Mouse (Mus musculus): ENCODE data around the gene Crybb2. TPM values are rescaled to one million over a fixed set of nuclear protein-coding genes. Genes with fewer than 3 reads are reported as not detected.

The Crybb2 gene
- polyA plus RNA-seq, 1 experiment from 2014 or later: not detected

GRCm38 (mm10) chr5:113049876-113050275 lies 20.0 kb downstream of the Crybb2 start:
- ATAC-seq (ENCODE audit: low FRiP score): no peak
- Histone ChIP-seq H3K9ac (no peak overlapping the region), H3K4me3 (no peak overlapping the region), H3K36me3 (no peaks in the 10 kb centered on the region), H3K9me3 (no peaks in the 10 kb centered on the region), H3K27me3 (peaks cover 10% of the 10 kb centered on the region), H3K4me2 (no peak overlapping the region), H3K4me1 (replicated peaks) (peaks cover 16% of the 10 kb centered on the region), H3K27ac (no peak overlapping the region)

DNA sequence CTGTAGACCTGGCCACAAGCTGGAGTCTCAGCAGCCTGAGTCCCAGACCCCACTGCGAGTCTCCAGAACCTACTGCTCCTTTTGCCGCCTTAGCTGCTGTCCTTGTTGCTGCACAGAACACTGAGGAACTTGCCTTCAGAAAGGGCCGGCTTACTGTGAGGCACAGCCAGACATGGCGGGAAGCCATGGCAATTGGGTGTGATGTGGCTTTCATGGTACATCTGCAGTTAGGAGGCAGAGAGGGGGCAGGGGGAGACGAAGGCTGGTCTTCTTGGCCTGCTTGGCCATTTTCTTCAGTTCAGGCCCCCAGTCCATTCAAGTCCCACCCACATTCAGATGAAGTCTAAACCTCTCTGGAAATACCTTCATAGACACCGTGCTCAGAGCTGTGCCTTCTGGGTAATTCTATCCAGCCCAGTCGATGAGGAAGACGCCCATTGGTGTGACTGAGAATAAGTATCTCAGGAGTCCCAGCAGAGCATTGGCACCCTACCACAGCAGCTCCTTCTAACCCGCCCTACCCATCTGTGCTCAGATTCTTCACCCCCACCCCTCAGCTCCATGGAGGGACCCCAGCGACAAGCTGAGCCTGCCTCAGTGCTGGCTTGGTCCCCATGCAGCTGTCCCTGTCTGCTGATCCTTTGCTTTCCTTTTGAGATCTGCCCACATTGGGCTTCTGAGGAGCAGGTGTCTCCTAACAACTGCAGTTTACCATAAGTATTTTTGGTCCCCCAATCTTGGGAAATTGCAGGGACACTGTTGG lies 24.2 kb downstream of the Crybb2 start:
- no peak overlapping the region for H3K4me3 ChIP-seq
- no peak for ATAC-seq (ENCODE audit: low FRiP score)
- no peak overlapping the region for H3K27ac ChIP-seq

DNA sequence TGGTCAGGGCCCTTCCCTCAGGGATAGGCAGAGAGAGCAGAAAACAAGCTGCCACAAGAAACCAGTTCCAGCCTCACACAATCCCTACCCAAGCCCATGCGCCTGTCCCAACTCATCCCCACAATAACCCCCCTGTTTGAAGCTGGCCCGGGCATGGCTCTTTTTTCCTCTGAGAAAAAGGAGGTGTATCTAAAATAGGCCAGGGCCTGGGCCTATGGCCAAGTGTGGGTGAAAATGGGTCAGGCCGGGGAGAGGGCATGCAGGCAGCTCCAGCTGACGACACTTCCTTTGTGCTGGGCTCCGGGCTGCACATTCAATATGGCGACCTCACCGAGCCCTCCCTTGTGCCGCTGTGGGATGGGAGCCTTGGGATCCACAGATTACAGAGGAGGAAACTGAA lies 26.4 kb downstream of the Crybb2 start:
- Histone ChIP-seq H3K36me3 (no peaks in the 10 kb centered on the region), H3K4me2 (no peak overlapping the region), H3K4me1 (replicated peaks) (peaks cover 28% of the 10 kb centered on the region), H3K27ac (0 out of 2 replicates have a peak overlapping the region, but pooled peaks have one; percentile 44), H3K9ac (no peak overlapping the region), H3K4me3 (no peak overlapping the region), H3K27me3 (no peaks in the 10 kb centered on the region), H3K9me3 (no peaks in the 10 kb centered on the region)
- 75% methylated on average over 8 of the region's 8 CpGs for WGBS
- ATAC-seq (ENCODE audit: low FRiP score): no peak

More for the DNA sequence above, 24.2 kb downstream of the Crybb2 start:
- Histone ChIP-seq H3K36me3 (no peaks in the 10 kb centered on the region), H3K27me3 (no peaks in the 10 kb centered on the region), H3K4me2 (no peak overlapping the region), H3K4me1 (replicated peaks) (peaks cover 36% of the 10 kb centered on the region), H3K9ac (no peak overlapping the region), H3K9me3 (no peaks in the 10 kb centered on the region)
- 85% methylated on average over 10 of the region's 10 CpGs for WGBS

- Histone ChIP-seq H3K27ac (peak overlapping the region; percentile 80), H3K4me3 (no peak overlapping the region), H3K4me1 (replicated peaks) (peaks cover 28% of the 10 kb centered on the region), H3K27me3 (no peaks in the 10 kb centered on the region), H3K36me3 (no peaks in the 10 kb centered on the region), H3K4me2 (no peak overlapping the region), H3K9me3 (no peaks in the 10 kb centered on the region), H3K9ac (no peak overlapping the region)
- WGBS: 1% methylated on average over 5 of the region's 5 CpGs
- ATAC-seq (ENCODE audit: low FRiP score): peak; percentile 94
These were observed 28.3 kb downstream of the Crybb2 start for GRCm38 (mm10) chr5:113041567-113042071.

DNA sequence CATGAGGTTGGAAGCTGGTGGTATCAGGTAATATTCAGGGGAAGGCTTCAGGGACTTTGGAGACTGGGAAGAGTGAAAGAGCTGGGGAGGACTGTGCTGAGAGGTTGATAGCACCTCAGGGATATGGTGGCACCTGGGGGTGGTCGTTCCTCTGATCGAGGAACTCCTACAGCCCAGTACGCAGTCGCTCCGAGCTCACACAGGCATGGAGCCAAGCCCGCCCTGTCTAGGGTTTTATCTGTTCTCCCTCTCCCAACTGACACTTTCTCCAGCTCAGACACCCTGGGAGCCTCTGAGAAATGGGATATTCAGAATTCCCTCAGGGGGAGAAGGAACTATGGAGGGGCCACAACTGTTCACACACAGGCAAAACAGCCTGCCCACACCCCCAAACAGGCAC lies 29.1 kb downstream of the Crybb2 start:
- Histone ChIP-seq H3K4me2 (no peak overlapping the region), H3K9me3 (no peaks in the 10 kb centered on the region), H3K4me3 (no peak overlapping the region), H3K27ac (peak overlapping the region; percentile 80), H3K4me1 (replicated peaks) (peaks cover 31% of the 10 kb centered on the region), H3K36me3 (no peaks in the 10 kb centered on the region), H3K27me3 (no peaks in the 10 kb centered on the region), H3K9ac (no peak overlapping the region)
- no peak for ATAC-seq (ENCODE audit: low FRiP score)
- 64% methylated on average over 6 of the region's 6 CpGs for WGBS

GRCm38 (mm10) chr5:113038601-113039000 lies 31.3 kb downstream of the Crybb2 start:
- no peak for ATAC-seq (ENCODE audit: low FRiP score)
- WGBS: 74% methylated on average over 6 of the region's 6 CpGs

GRCm38 (mm10) chr5:113035094-113036047 lies 34.5 kb downstream of the Crybb2 start:
- no peak overlapping the region for H3K4me2 ChIP-seq
- peak overlapping the region; percentile 20 for H3K27ac ChIP-seq
- no peaks in the 10 kb centered on the region for H3K27me3 ChIP-seq
- no peak overlapping the region for H3K9ac ChIP-seq
- no peaks in the 10 kb centered on the region for H3K36me3 ChIP-seq
- no peak for ATAC-seq (ENCODE audit: low FRiP score)
- no peaks in the 10 kb centered on the region for H3K9me3 ChIP-seq
- WGBS: 65% methylated on average over 10 of the region's 10 CpGs
- peaks cover 30% of the 10 kb centered on the region for H3K4me1 ChIP-seq (replicated peaks)
- H3K4me3 ChIP-seq: no peak overlapping the region

More at GRCm38 (mm10) chr5:113038601-113039000, 31.3 kb downstream of the Crybb2 start:
- H3K9ac ChIP-seq: no peak overlapping the region
- peaks cover 41% of the 10 kb centered on the region for H3K4me1 ChIP-seq (replicated peaks)
- H3K27me3 ChIP-seq: no peaks in the 10 kb centered on the region
- no peaks in the 10 kb centered on the region for H3K9me3 ChIP-seq
- no peak overlapping the region for H3K4me3 ChIP-seq
- no peaks in the 10 kb centered on the region for H3K36me3 ChIP-seq
- H3K4me2 ChIP-seq: no peak overlapping the region
- no peak overlapping the region for H3K27ac ChIP-seq

GRCm38 (mm10) chr5:113031201-113031754 lies 38.6 kb downstream of the Crybb2 start:
- Histone ChIP-seq H3K27ac (peak overlapping the region; percentile 67), H3K9me3 (no peaks in the 10 kb centered on the region), H3K4me3 (no peak overlapping the region), H3K4me1 (replicated peaks) (peaks cover 30% of the 10 kb centered on the region), H3K9ac (peak overlapping the region; percentile 53; the same call in 1 of the 2 replicates), H3K27me3 (no peaks in the 10 kb centered on the region), H3K36me3 (no peaks in the 10 kb centered on the region), H3K4me2 (0 out of 2 replicates have a peak overlapping the region, but pooled peaks have one; percentile 27)
- ATAC-seq (ENCODE audit: low FRiP score): no peak
- 40% methylated on average over 15 of the region's 15 CpGs for WGBS

DNA sequence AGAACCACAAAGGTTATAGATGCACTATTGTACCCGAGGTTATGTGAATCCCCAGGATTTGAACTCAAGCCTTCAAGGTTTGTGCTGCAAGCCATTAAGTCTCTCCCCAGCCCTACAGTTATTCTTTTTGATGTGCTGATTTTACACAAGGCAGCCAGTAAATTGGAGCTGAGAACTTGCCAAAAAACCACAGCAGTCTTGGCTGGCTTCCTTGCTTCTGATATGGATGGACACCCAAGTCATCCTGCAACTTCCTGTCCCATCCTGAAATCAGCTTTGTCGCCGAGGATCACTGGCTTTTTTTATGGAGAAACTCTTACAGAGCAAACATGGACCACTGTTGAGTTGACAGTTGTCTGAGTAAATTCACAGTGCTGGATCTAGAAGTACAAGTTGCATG lies 39.8 kb downstream of the Crybb2 start:
- H3K4me1 ChIP-seq (replicated peaks): peaks cover 20% of the 10 kb centered on the region
- no peaks in the 10 kb centered on the region for H3K9me3 ChIP-seq
- no peak overlapping the region for H3K9ac ChIP-seq
- H3K27me3 ChIP-seq: no peaks in the 10 kb centered on the region
- no peak overlapping the region for H3K4me3 ChIP-seq
- H3K4me2 ChIP-seq: no peak overlapping the region
- no peak overlapping the region for H3K27ac ChIP-seq
- ATAC-seq (ENCODE audit: low FRiP score): no peak
- H3K36me3 ChIP-seq: no peaks in the 10 kb centered on the region
- 77% methylated on average over 3 of the region's 3 CpGs for WGBS

DNA sequence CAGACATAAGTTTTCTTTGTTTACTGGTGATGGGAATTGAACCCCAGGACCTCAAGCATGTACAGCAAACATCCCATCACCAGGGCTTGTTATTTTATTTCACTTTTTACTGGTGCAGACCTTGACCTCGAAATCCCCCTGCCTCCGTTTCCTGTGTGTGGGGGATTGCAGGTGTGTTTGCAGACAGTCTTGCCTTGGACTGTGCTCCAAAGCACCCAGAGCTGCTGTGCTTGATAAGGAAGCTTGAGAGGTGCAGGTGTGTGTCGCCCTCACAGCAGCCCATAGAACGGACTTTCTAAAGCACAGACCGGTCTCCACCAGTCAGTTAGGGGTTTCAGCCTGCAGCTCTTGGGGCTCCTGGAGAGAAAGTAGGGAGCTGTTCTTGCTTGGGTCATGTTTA lies 43.2 kb downstream of the Crybb2 start:
- no peak overlapping the region for H3K4me2 ChIP-seq
- WGBS: 91% methylated on average over 5 of the region's 5 CpGs
- H3K9me3 ChIP-seq: no peaks in the 10 kb centered on the region
- H3K27ac ChIP-seq: no peak overlapping the region
- H3K27me3 ChIP-seq: no peaks in the 10 kb centered on the region
- no peak overlapping the region for H3K4me3 ChIP-seq
- H3K36me3 ChIP-seq: no peaks in the 10 kb centered on the region
- H3K9ac ChIP-seq: no peak overlapping the region
- ATAC-seq (ENCODE audit: low FRiP score): no peak
- peaks cover 32% of the 10 kb centered on the region for H3K4me1 ChIP-seq (replicated peaks)

GRCm38 (mm10) chr5:113024154-113024764 lies 45.7 kb downstream of the Crybb2 start:
- WGBS: 24% methylated on average over 18 of the region's 18 CpGs
- no peaks in the 10 kb centered on the region for H3K27me3 ChIP-seq
- peak overlapping the region; percentile 21 for H3K4me2 ChIP-seq
- no peaks in the 10 kb centered on the region for H3K9me3 ChIP-seq
- H3K27ac ChIP-seq: no peak overlapping the region
- peak overlapping the region; percentile 35; the same call in 1 of the 2 replicates for H3K9ac ChIP-seq
- ATAC-seq (ENCODE audit: low FRiP score): no peak
- H3K4me3 ChIP-seq: no peak overlapping the region
- no peaks in the 10 kb centered on the region for H3K36me3 ChIP-seq
- H3K4me1 ChIP-seq (replicated peaks): peaks cover 22% of the 10 kb centered on the region
